Mouse (Mus musculus) heart, embryonic 12.5 days (tissue): ENCODE results near the gene Gsdma2. TPM values are rescaled to one million over a fixed set of nuclear protein-coding genes. Genes with fewer than 3 reads are reported as not detected.

Source experiments
- ATAC-seq: fragments of 200-750 bp; cut with Nextera tagmentation; 2 replicates; pipeline ENCODE4 v1.8.0; 2017; ENCODE audit warnings: moderate TSS enrichment, moderate library complexity; ENCODE audit not compliant: insufficient number of reproducible peaks, low FRiP score
- H3K27ac ChIP-seq: fragments of 300-500 bp; sonication (generic); 2 replicates; pipeline ENCODE4 v1.5.1; 2016; ENCODE audit warnings: mild to moderate bottlenecking, moderate library complexity; ENCODE audit not compliant: poor library complexity, severe bottlenecking
- H3K27me3 ChIP-seq: fragments of 300-500 bp; sonication (generic); replicated peaks from 2 replicates; pipeline ENCODE4 v1.6.1; 2016; ENCODE audit warnings: mild to moderate bottlenecking, moderate library complexity
- H3K36me3 ChIP-seq: fragments of 300-500 bp; sonication (generic); 2 replicates; pipeline ENCODE4 v1.6.1; 2016; ENCODE audit warnings: mild to moderate bottlenecking, moderate library complexity
- H3K4me1 ChIP-seq: fragments of 300-500 bp; sonication (generic); replicated peaks from 2 replicates; pipeline ENCODE4 v1.6.1; 2016; ENCODE audit warnings: mild to moderate bottlenecking
- H3K4me2 ChIP-seq: fragments of 300-500 bp; sonication (generic); 2 replicates; pipeline ENCODE4 v1.6.1; 2016; ENCODE audit warnings: mild to moderate bottlenecking, moderate library complexity
- H3K4me3 ChIP-seq: fragments of 300-500 bp; sonication (generic); 2 replicates; pipeline ENCODE4 v1.5.1; 2016; ENCODE audit warnings: mild to moderate bottlenecking
- H3K9ac ChIP-seq: fragments of 300-500 bp; sonication (generic); 2 replicates; pipeline ENCODE4 v1.6.1; 2016; ENCODE audit warnings: mild to moderate bottlenecking, moderate library complexity
- H3K9me3 ChIP-seq: fragments of 300-500 bp; sonication (generic); replicated peaks from 2 replicates; pipeline ENCODE4 v1.6.1; 2016; ENCODE audit warnings: mild to moderate bottlenecking, moderate library complexity
- WGBS: fragments of 180-500 bp; shearing (Covaris S2); methylation state at CpG from one replicate; pipeline ENCODE4 v1.1.7; 2016; 5-methylcytosine and 5-hydroxymethylcytosine counted together
- polyA plus RNA-seq: library from polyadenylated mRNA; unstranded; fragments of >200 nt; fragmentation: Nextera tagmentation; extraction: Ambion mirVana; gene quantifications from 2 replicates; pipeline ENCODE4 v1.2.1, GENCODE M21; 2016

The Gsdma2 gene
- polyA plus RNA-seq, 1 experiment from 2014 or later, result not detected

- Histone ChIP-seq H3K4me1 (peaks cover 8% of the 10 kb centered on the region; the same call in 1 of the 2 replicates), H3K4me2 (no peak within 1 kb of the TSS), H3K36me3 (peaks cover 37% of the 10 kb centered on the region), H3K27ac (no peak within 1 kb of the TSS), H3K27me3 (0 out of 2 replicates have a peak, but pooled peaks cover 4% of the 10 kb centered on the region), H3K4me3 (no peak within 1 kb of the TSS), H3K9ac (no peak within 1 kb of the TSS), H3K9me3 (no peaks in the 10 kb centered on the region)
- no peak for ATAC-seq
- 40% methylated on average over 10 of the region's 10 CpGs for WGBS
Observed at GRCm38 (mm10) chr11:98701213-98701670, 54.7 kb downstream of the Gsdma2 start, which contains the start of gene Csf3. Csf3 (plus strand) TSS chr11:98701263.

- no peak for ATAC-seq
Observed at GRCm38 (mm10) chr11:98702323-98702722, 55.8 kb downstream of the Gsdma2 start.

DNA sequence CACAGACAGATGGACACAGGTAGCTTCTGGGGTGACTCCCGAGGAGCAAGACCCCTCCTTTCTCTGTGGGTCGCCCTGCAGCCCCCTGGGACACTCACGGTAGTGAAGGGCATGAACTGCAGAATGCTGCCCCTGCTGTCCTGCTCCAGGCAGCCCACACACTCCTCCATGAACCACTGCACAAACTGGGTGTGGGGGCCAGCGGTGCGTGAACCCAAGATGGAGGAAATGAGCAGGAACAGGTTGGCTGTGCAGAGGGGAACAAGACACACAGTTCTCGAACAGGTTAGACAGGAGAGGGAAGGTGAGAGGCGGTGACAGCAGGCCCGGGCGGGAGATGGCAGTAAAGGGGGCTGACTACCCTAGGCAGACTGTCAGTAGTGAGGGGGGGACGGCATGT is 58.5 kb downstream of the Gsdma2 start:
- no peak overlapping the region for H3K27ac ChIP-seq
- WGBS, result 83% methylated on average over 10 of the region's 10 CpGs

More at GRCm38 (mm10) chr11:98702323-98702722, 55.8 kb downstream of the Gsdma2 start:
- Histone ChIP-seq H3K4me3 (no peak overlapping the region), H3K27ac (no peak overlapping the region), H3K27me3 (0 out of 2 replicates have a peak, but pooled peaks cover 4% of the 10 kb centered on the region), H3K4me2 (no peak overlapping the region), H3K4me1 (peaks cover 13% of the 10 kb centered on the region), H3K9me3 (no peaks in the 10 kb centered on the region), H3K36me3 (peaks cover 37% of the 10 kb centered on the region), H3K9ac (no peak overlapping the region)
- WGBS, result 66% methylated on average over 5 of the region's 5 CpGs

More for the DNA sequence above, 58.5 kb downstream of the Gsdma2 start:
- H3K9me3 ChIP-seq, result no peaks in the 10 kb centered on the region
- H3K4me3 ChIP-seq, result no peak overlapping the region
- peaks cover 39% of the 10 kb centered on the region for H3K4me1 ChIP-seq
- ATAC-seq, result no peak
- 0 out of 2 replicates have a peak, but pooled peaks cover 4% of the 10 kb centered on the region for H3K27me3 ChIP-seq
- H3K36me3 ChIP-seq, result peaks cover 57% of the 10 kb centered on the region
- H3K9ac ChIP-seq, result no peak overlapping the region
- H3K4me2 ChIP-seq, result no peak overlapping the region

Other genes starting within 250 kb of the Gsdma2 start
- 20.0 and 20.6 TPM in 2 replicates for gene Pgap3, start 246.3 kb upstream of the Gsdma2 start, polyA plus RNA-seq
- gene Erbb2, start 234.3 kb upstream of the Gsdma2 start, polyA plus RNA-seq, result 66.7 and 67.1 TPM in 2 replicates
- 102 and 104 TPM in 2 replicates for gene Mien1, start 207.8 kb upstream of the Gsdma2 start, polyA plus RNA-seq
- gene Grb7, start 200.4 kb upstream of the Gsdma2 start, polyA plus RNA-seq, result 1.2 and 2.1 TPM in 2 replicates
- 0.06 and 0.26 TPM in 2 replicates for gene Ikzf3, start 100.7 kb upstream of the Gsdma2 start, polyA plus RNA-seq
- 0.28 and 0.52 TPM in 2 replicates for gene Zpbp2, start 95.7 kb upstream of the Gsdma2 start, polyA plus RNA-seq
- gene Ormdl3, start 59.4 kb upstream of the Gsdma2 start, polyA plus RNA-seq, result 66.9 and 71.0 TPM in 2 replicates
- not detected in 2 replicates for gene Lrrc3c, start 48.5 kb upstream of the Gsdma2 start, polyA plus RNA-seq
- 0.18 and 0.47 TPM in 2 replicates for gene Gm12355, start 21.1 kb upstream of the Gsdma2 start, polyA plus RNA-seq
- not detected in 2 replicates for gene Gsdma3, start 20.4 kb upstream of the Gsdma2 start, polyA plus RNA-seq
- gene Gsdma, start 17.6 kb downstream of the Gsdma2 start, polyA plus RNA-seq, result not detected in 2 replicates
- 184 and 190 TPM in 2 replicates for gene Psmd3, start 35.8 kb downstream of the Gsdma2 start, polyA plus RNA-seq
- not detected in 2 replicates for gene Csf3, start 54.5 kb downstream of the Gsdma2 start, polyA plus RNA-seq
- 45.9 and 48.1 TPM in 2 replicates for gene Med24, start 82.7 kb downstream of the Gsdma2 start, polyA plus RNA-seq
- 27.0 and 29.8 TPM in 2 replicates for gene Thra, start 93.9 kb downstream of the Gsdma2 start, polyA plus RNA-seq
- gene Nr1d1, start 128.6 kb downstream of the Gsdma2 start, polyA plus RNA-seq, result 6.4 TPM in 2 replicates
- gene Msl1, start 148.8 kb downstream of the Gsdma2 start, polyA plus RNA-seq, result 20.3 and 21.4 TPM in 2 replicates
- 31.8 and 33.3 TPM in 2 replicates for gene Casc3, start 158.1 kb downstream of the Gsdma2 start, polyA plus RNA-seq
- 0.51 and 1.0 TPM in 2 replicates for gene Rapgefl1, start 190.0 kb downstream of the Gsdma2 start, polyA plus RNA-seq
- gene Wipf2, start 216.9 kb downstream of the Gsdma2 start, polyA plus RNA-seq, result 3.0 and 3.3 TPM in 2 replicates